Mouse (Mus musculus) liver, adult 2 months (tissue): ENCODE measurements at regions not wholly inside any gene's neighbourhood (a gene's known extent, or its start where the extent isn't known, plus 50 kb on each side); places are given as distances from the start of the nearest gene placed in this dataset.

ENCODE experiments used
- CTCF ChIP-seq: fragments of 200-500 bp; IDR thresholded peaks from 2 replicates; pipeline ENCODE4 v1.5.1; 2011; ENCODE audit warnings: low read depth, low read length, control low read depth
- POLR2A ChIP-seq: fragments of 200-500 bp; IDR thresholded peaks from 2 replicates; pipeline ENCODE4 v1.6.1; 2011; ENCODE audit warnings: low read length, control low read depth; ENCODE audit not compliant: insufficient read depth; ENCODE audit errors: extremely low read depth

- TF ChIP-seq CTCF = no peak
- no peak for TF ChIP-seq POLR2A
These were observed 102.9 kb upstream of the Tle3 start for GRCm38 (mm10) chr9:61269151-61269870.
